Mouse (Mus musculus) kidney, postnatal 0 days (tissue): ENCODE measurements around the gene Olfr585. TPM values are rescaled to one million over a fixed set of nuclear protein-coding genes. Genes with fewer than 3 reads are reported as not detected.

Experiments used
- ATAC-seq: fragments of 200-750 bp; cut with Nextera tagmentation; replicated peaks from 2 replicates; pipeline ENCODE4 v1.8.0; 2017; ENCODE audit warnings: low read depth, moderate number of reproducible peaks, moderate TSS enrichment, moderate library complexity; ENCODE audit not compliant: low FRiP score
- DNase-seq: peaks from one replicate; pipeline ENCODE4 v3.0.0-alpha.2; 2016; ENCODE audit warnings: low spot score
- H3K27ac ChIP-seq: fragments of 300-500 bp; sonication (generic); 2 replicates; pipeline ENCODE4 v1.5.1; 2014; ENCODE audit warnings: mild to moderate bottlenecking
- H3K27me3 ChIP-seq: fragments of 300-500 bp; sonication (generic); 2 replicates; pipeline ENCODE4 v1.6.1; 2014; ENCODE audit warnings: low read length, mixed read lengths; ENCODE audit not compliant: insufficient read depth
- H3K36me3 ChIP-seq: fragments of 300-500 bp; sonication (generic); 2 replicates; pipeline ENCODE4 v1.6.1; 2014; ENCODE audit warnings: low read length, mixed read lengths; ENCODE audit not compliant: insufficient read depth
- H3K4me1 ChIP-seq: fragments of 300-500 bp; sonication (generic); replicated peaks from 2 replicates; pipeline ENCODE4 v1.6.1; 2014; ENCODE audit warnings: antibody characterized with exemption, low read length, mixed read lengths; ENCODE audit not compliant: insufficient read depth
- H3K4me2 ChIP-seq: fragments of 300-500 bp; sonication (generic); 2 replicates; pipeline ENCODE4 v1.6.1; 2014; ENCODE audit warnings: mild to moderate bottlenecking, low read length, moderate library complexity, mixed read lengths
- H3K4me3 ChIP-seq: fragments of 300-500 bp; sonication (generic); replicated peaks from 2 replicates; pipeline ENCODE4 v1.5.1; 2014; ENCODE audit warnings: low read depth, low read length
- H3K9ac ChIP-seq: fragments of 300-500 bp; sonication (generic); 2 replicates; pipeline ENCODE4 v1.6.1; 2014; ENCODE audit warnings: low read depth, low read length
- H3K9me3 ChIP-seq: fragments of 300-500 bp; sonication (generic); replicated peaks from 2 replicates; pipeline ENCODE4 v1.6.1; 2016; ENCODE audit warnings: low read length, inconsistent platforms, mixed read lengths
- CTCF ChIP-seq: IDR thresholded peaks from 2 replicates; pipeline ENCODE4 v1.5.1; 2016; ENCODE audit warnings: antibody characterized with exemption, low read depth, mild to moderate bottlenecking, moderate library complexity
- WGBS: fragments of 180-500 bp; shearing (Covaris S2); extraction: QIAGEN DNeasy Blood & Tissue Kit; methylation state at CpG from one replicate; pipeline ENCODE4 v1.1.7; 2014; 5-methylcytosine and 5-hydroxymethylcytosine counted together
- polyA plus RNA-seq: library from polyadenylated mRNA; unstranded; fragments of >200 nt; fragmentation: Nextera tagmentation; extraction: Ambion mirVana; gene quantifications from 2 replicates; pipeline ENCODE4 v1.2.1, GENCODE M21; 2015

Gene Olfr585
- not detected in 2 replicates for polyA plus RNA-seq

DNA sequence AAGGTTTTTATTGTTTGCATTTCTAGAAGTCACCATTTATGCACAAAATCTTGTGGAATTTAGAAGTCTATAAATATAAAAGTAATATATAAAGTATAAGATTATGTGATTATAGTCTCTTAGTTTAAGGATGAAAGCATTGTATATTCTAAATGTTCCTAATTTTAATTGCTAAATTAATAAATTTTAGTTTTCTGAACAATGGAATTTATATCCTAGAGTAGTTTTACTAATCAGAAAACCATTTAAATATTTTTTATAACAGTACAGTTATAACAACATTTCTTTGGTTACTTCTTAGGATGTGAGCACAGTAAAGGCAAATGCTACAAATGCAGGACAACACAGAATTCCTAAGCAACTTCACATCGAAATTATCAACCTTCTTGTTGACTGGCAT lies at the start of gene Olfr585:
Gene Olfr585, plus strand, starts transcription at position 301 of the 400 bp plus-strand sequence.
- WGBS, result 76% methylated on average over 1 of the region's 1 CpGs

DNA sequence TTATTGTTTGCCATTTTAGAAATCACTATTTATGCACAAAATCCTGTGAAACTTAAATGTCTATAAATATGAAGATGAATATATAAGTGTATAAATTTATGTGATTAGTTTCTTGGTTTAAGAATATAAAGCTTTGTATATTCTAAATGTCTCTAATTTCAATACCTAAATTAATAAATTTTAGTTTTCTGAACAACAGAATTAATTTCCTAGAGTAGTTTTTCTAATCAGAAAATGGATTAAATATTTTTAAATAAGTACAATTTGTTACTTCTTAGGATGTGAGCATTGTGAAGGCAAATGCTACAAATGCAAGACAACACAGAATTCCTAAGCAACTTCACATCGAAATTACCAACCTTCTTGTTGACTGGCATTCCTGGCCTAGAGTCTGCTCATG lies 46.5 kb upstream of the Olfr585 start, which contains the start of gene Olfr583:
Gene Olfr583, plus strand, starts transcription at position 301 of the 400 bp plus-strand sequence.
- Histone ChIP-seq H3K9ac (no peak within 1 kb of the TSS), H3K27ac (no peak within 1 kb of the TSS), H3K36me3 (no peaks in the 10 kb centered on the region), H3K9me3 (no peaks in the 10 kb centered on the region), H3K4me3 (no peak within 1 kb of the TSS), H3K4me1 (no peaks in the 10 kb centered on the region), H3K4me2 (no peak within 1 kb of the TSS), H3K27me3 (no peaks in the 10 kb centered on the region)
- ATAC-seq (no peak), DNase-seq (no peak)
- WGBS, result 75% methylated on average over 1 of the region's 1 CpGs
- TF ChIP-seq CTCF, result no peak

More for the DNA sequence above, at the start of gene Olfr585:
- Histone ChIP-seq H3K27me3 (no peaks in the 10 kb centered on the region), H3K4me1 (no peaks in the 10 kb centered on the region), H3K4me3 (no peak within 1 kb of the TSS), H3K36me3 (no peaks in the 10 kb centered on the region), H3K9me3 (no peaks in the 10 kb centered on the region; the same call in 1 of the 2 replicates), H3K4me2 (no peak within 1 kb of the TSS), H3K9ac (no peak within 1 kb of the TSS), H3K27ac (no peak within 1 kb of the TSS)
- no peak for ATAC-seq
- no peak for DNase-seq
- TF ChIP-seq CTCF, result no peak

DNA sequence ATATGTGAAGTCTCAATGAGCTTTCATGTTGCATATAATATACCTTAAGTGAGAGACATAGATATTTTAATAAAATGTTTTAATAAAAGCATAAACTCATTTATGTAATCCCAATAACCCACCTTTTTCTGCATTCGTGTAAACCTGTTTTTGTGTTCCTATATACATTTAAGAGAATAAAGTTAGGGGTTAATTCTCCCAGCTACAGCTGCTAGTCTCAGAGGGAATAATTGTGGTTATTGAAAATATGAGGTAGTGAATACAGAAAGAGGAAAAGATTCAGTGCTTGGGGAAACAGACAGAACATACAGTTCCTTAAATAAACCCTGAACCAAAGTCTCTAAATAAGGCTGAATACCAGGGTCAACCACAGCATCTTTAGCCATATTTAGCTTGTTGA lies 15.9 kb upstream of the Olfr585 start, which contains the start of gene Olfr584:
Gene Olfr584, plus strand, starts transcription at position 301 of the 400 bp plus-strand sequence.
- Histone ChIP-seq H3K9me3 (no peaks in the 10 kb centered on the region), H3K27ac (no peak within 1 kb of the TSS), H3K9ac (no peak within 1 kb of the TSS), H3K27me3 (no peaks in the 10 kb centered on the region), H3K36me3 (no peaks in the 10 kb centered on the region), H3K4me1 (no peaks in the 10 kb centered on the region), H3K4me3 (no peak within 1 kb of the TSS), H3K4me2 (no peak within 1 kb of the TSS)
- WGBS, result 71% methylated on average over 1 of the region's 1 CpGs
- DNase-seq, result no peak
- no peak for TF ChIP-seq CTCF
- ATAC-seq, result no peak

DNA sequence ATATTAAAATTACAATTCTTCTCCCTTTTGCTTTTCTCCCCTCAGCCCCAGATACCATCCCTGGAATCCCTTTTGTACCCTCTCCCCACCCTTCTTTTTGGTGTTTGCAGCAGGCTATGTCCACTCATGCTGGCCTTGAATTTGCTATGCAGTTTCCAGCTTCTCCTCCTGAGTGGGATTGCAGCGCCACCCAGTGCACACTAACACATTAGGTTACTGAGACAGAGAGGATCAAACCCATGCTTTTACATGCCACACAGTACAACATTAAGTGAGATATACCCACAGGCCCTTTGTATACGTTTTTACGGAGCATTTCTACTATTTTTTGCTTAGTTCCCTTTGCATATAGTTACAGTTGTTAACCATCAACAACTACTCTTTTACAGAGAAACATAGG lies 21.9 kb downstream of the Olfr585 start:
- H3K27ac ChIP-seq, result no peak overlapping the region
- H3K27me3 ChIP-seq, result no peaks in the 10 kb centered on the region
- WGBS, result 54% methylated on average over 3 of the region's 3 CpGs
- no peak overlapping the region for H3K4me3 ChIP-seq
- no peaks in the 10 kb centered on the region for H3K4me1 ChIP-seq
- DNase-seq, result no peak
- no peaks in the 10 kb centered on the region for H3K9me3 ChIP-seq
- peak; percentile 53 for TF ChIP-seq CTCF
- H3K4me2 ChIP-seq, result no peak overlapping the region
- no peaks in the 10 kb centered on the region for H3K36me3 ChIP-seq
- no peak for ATAC-seq
- H3K9ac ChIP-seq, result no peak overlapping the region

DNA sequence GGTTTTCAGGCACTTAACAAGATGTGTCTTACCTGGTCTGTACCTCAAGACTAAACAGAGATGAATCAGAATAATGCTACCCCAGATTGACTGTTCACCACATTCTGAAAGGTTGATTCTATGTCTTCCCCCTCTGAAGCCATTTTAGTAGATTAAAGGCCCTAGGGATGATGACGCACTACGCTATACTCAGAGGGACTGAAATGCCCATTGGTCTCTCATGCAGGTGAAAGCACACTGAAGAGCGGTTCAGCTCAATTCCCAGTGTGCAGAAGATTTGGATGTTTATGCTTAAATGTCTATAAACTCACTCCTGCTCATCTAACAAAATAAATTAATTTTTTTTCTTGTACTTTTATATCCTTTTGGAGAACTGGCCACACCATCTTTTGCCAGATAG lies 28.0 kb downstream of the Olfr585 start, which contains the start of gene Olfr586:
Gene Olfr586, minus strand, starts transcription at position 101 of the 400 bp plus-strand sequence.
- H3K4me1 ChIP-seq, result no peaks in the 10 kb centered on the region
- no peaks in the 10 kb centered on the region for H3K36me3 ChIP-seq
- WGBS, result 89% methylated on average over 3 of the region's 3 CpGs
- TF ChIP-seq CTCF, result no peak
- H3K9me3 ChIP-seq, result no peaks in the 10 kb centered on the region
- no peak within 1 kb of the TSS for H3K27ac ChIP-seq
- H3K4me2 ChIP-seq, result no peak within 1 kb of the TSS
- DNase-seq (no peak), ATAC-seq (no peak)
- no peak within 1 kb of the TSS for H3K9ac ChIP-seq
- no peak within 1 kb of the TSS for H3K4me3 ChIP-seq
- H3K27me3 ChIP-seq, result no peaks in the 10 kb centered on the region

DNA sequence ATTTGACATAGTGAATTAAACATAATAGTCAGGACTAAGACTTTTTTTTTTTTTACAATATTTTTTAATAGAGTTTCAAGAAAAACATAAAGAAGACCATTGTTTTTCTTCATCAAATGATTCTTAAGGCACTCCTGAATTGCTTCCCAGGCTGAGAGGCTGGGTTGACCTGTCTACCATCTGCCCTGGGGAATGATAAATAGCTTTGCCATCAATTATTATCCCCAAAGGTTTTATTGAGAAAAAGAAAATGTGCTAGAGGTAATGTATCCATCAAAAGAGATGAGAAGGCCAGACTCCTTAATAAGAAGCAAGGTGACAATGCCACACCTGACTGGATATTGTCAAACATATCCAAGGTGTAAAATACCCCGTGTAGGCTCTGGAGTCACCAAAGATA lies 43.1 kb downstream of the Olfr585 start, which contains the start of gene Olfr588-ps1:
Gene Olfr588-ps1, plus strand, starts transcription at position 301 of the 400 bp plus-strand sequence.
- DNase-seq, result no peak
- no peak for ATAC-seq

More for the DNA sequence above, 43.1 kb downstream of the Olfr585 start, which contains the start of gene Olfr588-ps1:
- no peak for TF ChIP-seq CTCF
- Histone ChIP-seq H3K36me3 (no peaks in the 10 kb centered on the region), H3K9me3 (no peaks in the 10 kb centered on the region), H3K4me2 (no peak within 1 kb of the TSS), H3K27ac (no peak within 1 kb of the TSS), H3K4me3 (no peak within 1 kb of the TSS), H3K9ac (no peak within 1 kb of the TSS), H3K27me3 (no peaks in the 10 kb centered on the region), H3K4me1 (no peaks in the 10 kb centered on the region)
- WGBS, result 61% methylated on average over 1 of the region's 1 CpGs

Other genes with a start within 250 kb of the Olfr585 start
- gene Olfr566, start 239.0 kb upstream of the Olfr585 start, polyA plus RNA-seq, result not detected in 2 replicates
- not detected in 2 replicates for gene Olfr568, start 220.6 kb upstream of the Olfr585 start, polyA plus RNA-seq
- not detected in 2 replicates for gene Olfr569, start 206.8 kb upstream of the Olfr585 start, polyA plus RNA-seq
- gene Olfr570, start 203.1 kb upstream of the Olfr585 start, polyA plus RNA-seq, result not detected in 2 replicates
- not detected in 2 replicates for gene Olfr571, start 180.2 kb upstream of the Olfr585 start, polyA plus RNA-seq
- not detected in 2 replicates for gene Olfr572, start 173.3 kb upstream of the Olfr585 start, polyA plus RNA-seq
- not detected in 2 replicates for gene Olfr573-ps1, start 155.1 kb upstream of the Olfr585 start, polyA plus RNA-seq
- not detected in 2 replicates for gene Olfr574, start 149.3 kb upstream of the Olfr585 start, polyA plus RNA-seq
- not detected in 2 replicates for gene Olfr575, start 138.9 kb upstream of the Olfr585 start, polyA plus RNA-seq
- not detected in 2 replicates for gene Olfr576, start 135.1 kb upstream of the Olfr585 start, polyA plus RNA-seq
- not detected in 2 replicates for gene Olfr577, start 121.8 kb upstream of the Olfr585 start, polyA plus RNA-seq
- gene Olfr578, start 108.4 kb upstream of the Olfr585 start, polyA plus RNA-seq, result not detected in 2 replicates
- gene Olfr582, start 59.7 kb upstream of the Olfr585 start, polyA plus RNA-seq, result not detected in 2 replicates
- gene Olfr583, start 46.4 kb upstream of the Olfr585 start, polyA plus RNA-seq, result not detected in 2 replicates
- not detected in 2 replicates for gene Olfr584, start 15.8 kb upstream of the Olfr585 start, polyA plus RNA-seq
- gene Olfr586, start 27.9 kb downstream of the Olfr585 start, polyA plus RNA-seq, result not detected in 2 replicates
- not detected in 2 replicates for gene Olfr588-ps1, start 43.2 kb downstream of the Olfr585 start, polyA plus RNA-seq
- gene Olfr589, start 58.6 kb downstream of the Olfr585 start, polyA plus RNA-seq, result not detected in 2 replicates
- not detected in 2 replicates for gene Olfr591, start 80.6 kb downstream of the Olfr585 start, polyA plus RNA-seq
- gene Olfr592, start 87.1 kb downstream of the Olfr585 start, polyA plus RNA-seq, result not detected in 2 replicates
- gene Olfr593, start 114.1 kb downstream of the Olfr585 start, polyA plus RNA-seq, result not detected in 2 replicates
- not detected in 2 replicates for gene Olfr594, start 119.3 kb downstream of the Olfr585 start, polyA plus RNA-seq
- not detected in 2 replicates for gene Usp17ld, start 154.8 kb downstream of the Olfr585 start, polyA plus RNA-seq
- gene Olfr596, start 207.9 kb downstream of the Olfr585 start, polyA plus RNA-seq, result not detected in 2 replicates
- gene Olfr597, start 218.6 kb downstream of the Olfr585 start, polyA plus RNA-seq, result not detected in 2 replicates
- not detected in 2 replicates for gene Olfr598, start 225.8 kb downstream of the Olfr585 start, polyA plus RNA-seq
- not detected in 2 replicates for gene Olfr599, start 238.2 kb downstream of the Olfr585 start, polyA plus RNA-seq